Mouse (Mus musculus): ENCODE data around the gene Arhgap28. TPM values are rescaled to one million over a fixed set of nuclear protein-coding genes. Genes with fewer than 3 reads are reported as not detected.
"Not testable (repeated sequence)": the region's sequence is repeated elsewhere in the genome, so short reads cannot be mapped to it uniquely, and the experiment has no call there.

The Arhgap28 gene
- total RNA-seq, 4 experiments from 2014 or later: 0.34 to 0.73 (median 0.61) TPM

DNA sequence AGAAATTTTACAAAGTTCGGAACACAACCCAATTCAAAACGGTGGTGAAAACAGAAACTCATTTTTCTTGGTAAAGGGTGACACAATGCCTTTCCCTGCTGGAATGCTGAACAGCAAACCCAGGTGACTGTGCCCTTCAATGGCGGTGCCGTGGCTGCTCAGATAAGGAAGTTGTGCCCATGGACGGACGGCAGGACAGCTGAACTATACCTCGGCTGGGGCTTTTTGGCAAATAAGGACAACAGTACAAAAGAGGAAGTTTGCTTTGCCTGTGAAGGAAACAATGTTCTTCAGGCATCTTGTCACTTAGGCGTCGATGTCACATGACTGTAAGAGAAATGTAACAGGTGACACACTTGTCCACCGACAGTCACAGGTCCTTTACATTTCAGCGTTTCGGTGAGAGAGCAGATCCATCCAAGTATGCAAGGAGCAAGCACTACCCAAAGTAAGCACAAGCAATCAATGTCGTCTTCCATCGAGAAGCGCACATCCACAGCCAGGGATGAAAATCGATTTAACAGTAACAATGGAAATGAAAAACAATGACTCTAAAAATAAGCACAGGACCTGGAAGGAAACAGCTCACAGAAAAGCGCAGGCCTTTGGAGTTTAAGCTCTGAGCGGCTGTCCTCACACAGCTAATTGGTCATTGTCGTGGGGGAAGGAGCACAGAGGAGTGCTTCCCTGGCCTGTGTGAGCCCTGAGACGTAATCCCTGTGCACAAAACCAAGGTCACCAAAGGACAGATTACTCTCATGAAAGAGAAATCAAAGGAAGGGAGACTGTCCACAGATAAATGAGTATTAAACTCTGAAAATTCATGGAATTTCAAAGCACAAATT, 114.2 kb downstream of the Arhgap28 start:
- no peak for DNase-seq (ENCODE audit: low spot score in 2 of 2)

DNA sequence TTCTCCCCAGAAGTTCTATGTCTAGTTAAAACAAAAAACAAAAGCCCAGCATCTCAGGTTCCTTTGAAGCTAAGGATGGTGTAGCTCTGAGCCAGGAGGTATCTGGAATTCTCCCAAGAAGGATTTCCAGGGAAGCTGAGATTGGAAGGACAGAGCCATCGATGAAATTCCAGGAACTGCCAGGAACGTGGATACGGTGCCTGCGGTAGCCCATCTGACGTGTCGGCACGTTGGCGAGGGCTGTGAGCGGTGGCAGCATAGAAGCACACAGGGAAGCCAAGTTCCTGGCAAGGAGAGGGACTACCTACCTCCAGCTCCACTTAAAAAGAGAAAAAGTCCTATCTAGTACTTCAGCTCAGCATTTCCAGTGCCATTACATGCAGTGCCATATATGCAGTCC, 115.8 kb downstream of the Arhgap28 start:
- DNase-seq (ENCODE audit: low spot score in 2 of 2): no peak

DNA sequence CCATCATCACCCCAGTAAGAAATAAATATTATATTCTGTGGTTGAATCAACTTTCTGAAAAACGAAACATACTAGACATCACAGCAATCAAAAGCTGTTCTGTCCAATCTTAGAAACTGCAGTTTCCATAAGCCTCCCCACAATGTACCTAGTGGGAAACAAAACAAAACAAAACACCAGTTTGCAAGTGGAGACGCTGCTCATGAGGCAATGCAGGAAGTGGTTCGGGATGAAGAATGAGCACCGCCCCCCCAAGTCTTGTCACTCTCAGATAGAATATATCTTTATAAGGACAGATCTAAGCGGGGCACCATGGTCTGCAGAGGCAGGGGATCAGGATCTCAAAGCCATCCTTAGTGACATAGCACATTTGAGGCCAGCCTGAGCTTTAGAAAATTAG, 117.6 kb downstream of the Arhgap28 start:
- no peak for DNase-seq (ENCODE audit: low spot score in 2 of 2)

DNA sequence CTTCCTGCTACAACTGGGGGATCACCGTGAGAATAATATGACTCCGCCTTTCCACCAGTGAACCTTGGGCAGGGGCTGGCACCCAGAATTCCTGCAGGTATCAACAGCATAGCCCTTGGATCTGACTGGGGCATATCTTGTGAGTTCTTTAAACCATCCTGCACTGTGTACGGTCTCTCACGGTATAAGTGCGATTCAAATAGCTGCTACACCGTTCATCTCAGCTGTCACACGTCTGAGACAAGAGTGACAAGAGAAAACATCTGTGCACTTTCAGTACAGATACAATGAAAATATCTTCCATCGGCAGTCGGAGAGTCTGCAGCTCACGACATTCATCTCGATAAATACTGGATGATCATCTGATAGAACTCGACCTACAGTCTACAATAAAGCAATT, 126.3 kb downstream of the Arhgap28 start:
- DNase-seq (ENCODE audit: low spot score in 2 of 2): no peak

DNA sequence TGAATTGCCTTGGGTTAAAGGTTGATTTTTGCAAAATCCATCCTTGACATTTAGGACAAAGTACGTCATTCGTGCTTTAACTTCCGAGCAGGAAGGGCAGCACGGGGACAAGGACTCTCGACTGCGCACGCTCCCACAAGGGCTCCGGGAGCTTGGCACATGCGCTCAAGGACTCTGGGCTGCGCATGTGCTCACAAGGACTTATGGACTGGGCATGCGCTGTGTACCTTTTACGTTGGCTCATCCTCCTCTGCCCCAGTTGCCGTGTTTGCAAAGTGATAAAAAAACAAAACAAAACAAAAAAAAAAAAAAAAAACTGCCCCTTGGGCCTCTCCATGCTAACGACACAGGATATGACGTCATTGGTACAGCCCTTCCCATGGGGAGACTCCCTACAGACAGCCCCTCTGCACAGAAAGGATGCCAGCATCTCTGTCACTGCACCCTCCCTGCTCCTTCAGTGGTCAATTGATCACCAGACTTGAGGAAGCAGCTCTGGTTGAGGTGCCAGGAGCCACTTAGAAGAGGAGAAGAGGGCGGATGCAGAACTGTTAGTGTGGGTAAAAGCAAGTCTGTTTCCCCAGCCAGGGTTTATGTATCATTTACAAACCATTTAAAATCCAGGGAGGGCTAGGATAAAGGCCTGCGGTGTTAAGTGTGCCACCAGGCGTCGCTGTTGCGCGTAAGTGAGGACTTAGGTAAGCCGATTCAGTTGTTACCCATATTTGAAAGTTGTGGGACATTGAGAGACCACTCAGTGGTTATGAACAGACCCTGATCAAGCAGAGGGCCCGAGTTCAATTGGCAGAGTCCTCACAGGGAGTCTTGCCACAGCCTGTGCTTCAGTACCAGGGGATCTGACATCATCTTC, 134.0 kb downstream of the Arhgap28 start:
- DNase-seq (ENCODE audit: low spot score in 2 of 2): peak; percentile 22 to 70

DNA sequence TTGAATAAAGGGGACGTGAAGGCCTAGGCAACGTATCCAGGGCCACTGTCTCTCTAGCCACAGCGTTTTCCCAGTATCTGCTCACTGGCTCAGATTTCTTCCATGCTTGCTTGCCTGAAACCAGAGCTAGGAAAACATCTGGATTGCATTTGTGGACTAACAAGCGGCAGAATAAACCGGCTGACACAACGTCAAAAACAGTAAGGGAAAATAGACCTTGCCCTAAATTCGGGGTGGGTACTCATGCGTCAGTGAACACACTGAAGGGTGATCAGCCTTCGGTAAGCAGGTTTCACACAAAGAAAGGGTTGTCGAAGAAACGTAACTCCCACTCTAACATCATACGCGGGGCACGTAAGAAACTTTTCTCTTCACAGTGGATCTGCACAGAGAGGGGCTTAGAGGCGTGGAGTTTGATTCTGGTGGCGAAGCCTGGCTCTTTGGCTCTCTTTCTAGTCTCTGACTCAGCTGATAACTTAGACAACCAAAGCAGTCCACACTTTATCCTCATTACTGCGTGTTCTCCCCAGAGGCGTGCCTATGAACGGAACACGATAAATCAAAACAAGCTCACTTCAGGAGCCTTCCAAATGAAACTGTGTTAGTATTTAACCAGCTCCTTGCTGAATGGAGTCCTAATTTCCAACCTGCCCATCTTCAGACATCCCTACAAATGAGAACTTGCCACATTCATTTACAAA, 137.2 kb downstream of the Arhgap28 start:
- DNase-seq (ENCODE audit: low spot score in 2 of 2): no peak

DNA sequence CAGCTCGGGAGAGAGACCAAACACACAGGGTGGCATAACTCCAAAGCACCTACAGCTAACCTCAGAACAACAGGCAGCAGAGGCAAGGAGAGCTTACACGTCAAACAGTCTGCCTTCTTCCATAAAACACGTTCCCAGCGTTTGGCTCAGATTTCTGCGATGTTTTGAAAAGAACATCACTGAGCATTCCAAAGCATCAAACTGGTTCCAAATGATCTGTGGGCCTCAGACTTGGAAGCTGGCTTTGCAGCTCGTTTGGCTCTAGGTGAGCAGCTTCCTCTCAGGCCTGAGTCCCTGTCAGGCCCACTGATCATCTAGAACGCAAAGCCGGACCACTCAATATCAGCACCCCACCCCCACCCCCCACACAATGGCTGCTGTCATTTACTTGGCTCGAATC, 137.9 kb downstream of the Arhgap28 start:
- no peak for DNase-seq (ENCODE audit: low spot score in 2 of 2)

DNA sequence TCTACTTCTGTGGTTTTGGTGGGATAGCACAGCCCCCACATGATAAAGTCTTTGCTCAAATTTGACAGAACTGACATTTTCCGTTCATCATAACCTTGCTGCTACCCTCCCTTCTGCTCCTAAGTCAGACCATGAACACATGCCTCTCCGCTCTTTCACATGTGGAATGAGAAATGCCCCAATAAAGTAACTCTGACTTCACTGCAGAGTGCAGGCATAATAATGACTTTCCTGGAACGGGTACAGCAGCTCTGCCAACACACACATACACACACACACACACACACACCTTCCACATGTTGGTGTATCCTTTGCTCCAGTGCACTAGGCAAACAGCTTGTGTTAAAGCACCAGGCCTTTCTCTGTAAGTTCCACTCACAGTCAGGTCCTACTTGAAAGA, 139.0 kb downstream of the Arhgap28 start:
- DNase-seq (ENCODE audit: low spot score in 2 of 2): no peak

DNA sequence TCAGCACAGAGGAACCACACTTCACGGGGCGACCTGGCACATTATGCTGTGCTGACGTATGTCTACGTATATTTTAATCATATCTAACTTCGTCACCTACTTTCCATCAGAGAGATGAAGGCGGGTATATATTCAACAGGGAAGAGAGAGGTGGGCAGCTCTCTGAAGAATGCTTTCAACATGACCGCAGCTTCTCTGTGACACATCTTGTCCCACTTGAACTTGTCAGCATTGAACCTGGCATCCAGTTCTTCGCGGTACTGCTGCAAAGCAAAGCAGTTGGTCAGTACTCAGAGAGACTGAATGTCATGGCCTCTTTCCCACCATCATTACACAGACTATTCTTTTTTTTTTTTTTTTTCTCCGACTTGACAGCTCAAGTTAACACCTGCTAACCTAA, 139.6 kb downstream of the Arhgap28 start:
- DNase-seq (ENCODE audit: low spot score in 2 of 2): no peak

DNA sequence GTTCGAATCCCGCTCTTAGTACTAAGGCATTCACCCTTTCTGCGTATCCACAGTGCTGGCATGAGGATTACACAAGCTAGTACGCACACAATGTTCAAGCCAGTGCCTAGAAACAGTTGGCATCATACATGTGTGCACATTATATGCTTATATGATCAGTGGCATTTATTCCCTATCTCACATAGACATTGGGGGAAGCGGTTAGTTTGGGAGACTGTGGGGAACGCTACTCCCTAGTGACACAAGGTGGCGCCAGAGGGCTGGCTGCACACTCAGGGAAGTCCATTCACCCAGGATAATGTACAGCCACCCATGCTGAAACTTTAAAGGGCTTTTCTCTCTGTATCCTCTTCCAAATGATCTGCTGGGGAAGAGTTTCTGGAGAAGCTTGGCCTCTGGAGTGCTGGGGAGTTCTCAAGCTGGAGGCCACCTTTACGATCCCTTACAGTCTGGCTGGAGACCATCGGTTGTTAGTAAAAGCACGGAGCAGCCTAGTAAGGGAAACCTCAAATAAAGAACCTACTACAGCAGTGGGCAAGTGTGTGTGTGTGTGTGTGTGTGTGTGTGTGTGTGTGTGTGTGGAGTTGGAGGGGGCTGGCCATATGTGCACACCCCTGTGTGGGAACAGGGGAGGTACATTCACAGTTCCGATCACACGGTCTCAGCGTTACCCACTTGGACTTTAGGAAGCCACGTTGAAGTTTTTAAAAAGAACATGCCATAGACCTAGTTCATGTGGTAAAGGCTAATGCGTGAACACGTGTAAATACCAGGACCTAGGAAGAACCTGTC, 142.0 kb downstream of the Arhgap28 start:
- DNase-seq (ENCODE audit: low spot score in 2 of 2): peak; percentile 17 to 75

DNA sequence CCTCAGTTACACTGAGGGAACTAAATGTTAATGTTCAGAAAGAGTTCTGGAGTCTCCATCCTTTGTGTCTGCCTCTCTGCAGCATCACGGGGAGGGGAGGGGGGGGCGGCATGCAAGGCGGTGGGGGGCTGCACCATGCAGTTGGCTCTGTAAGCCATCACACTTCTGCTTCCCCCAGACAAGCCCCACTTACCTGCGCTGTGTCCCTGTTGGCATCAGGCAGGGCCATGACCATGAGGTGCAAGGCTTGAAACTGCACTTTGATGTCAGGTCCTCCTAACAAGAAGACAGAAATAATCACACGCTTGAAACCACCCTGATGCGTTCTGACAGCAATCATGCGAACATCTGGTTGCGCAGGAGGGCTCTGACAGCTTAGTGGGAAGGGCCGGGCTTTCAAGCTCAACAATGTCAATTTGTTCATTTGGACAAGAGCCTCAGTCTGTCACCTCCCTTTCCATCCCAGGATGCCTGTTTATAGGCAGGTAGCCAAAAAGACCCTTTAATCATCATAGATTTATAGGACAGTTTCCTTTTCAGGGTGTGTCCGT, 142.8 kb downstream of the Arhgap28 start:
- DNase-seq (ENCODE audit: low spot score in 2 of 2): no peak

DNA sequence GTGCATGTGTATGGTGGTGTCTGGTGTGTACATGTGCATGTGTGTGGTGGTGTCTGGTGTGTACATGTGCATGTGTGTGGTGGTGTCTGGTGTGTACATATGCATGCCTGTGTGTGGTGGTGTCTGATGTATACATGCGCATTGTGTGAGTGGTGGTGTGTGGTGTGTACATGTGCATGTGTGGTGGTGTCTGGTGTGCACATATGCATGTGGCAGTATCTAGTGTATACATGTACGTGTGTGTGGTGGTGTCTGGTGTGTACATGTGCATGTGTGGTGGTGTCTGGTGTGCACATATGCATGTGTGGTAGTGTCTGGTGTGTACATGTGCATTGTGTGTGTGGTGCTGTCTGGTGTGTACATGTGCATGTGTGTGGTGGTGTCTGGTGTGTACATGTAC, 162.4 kb downstream of the Arhgap28 start:
- DNase-seq (ENCODE audit: low spot score in 2 of 2): not testable (repeated sequence)

DNA sequence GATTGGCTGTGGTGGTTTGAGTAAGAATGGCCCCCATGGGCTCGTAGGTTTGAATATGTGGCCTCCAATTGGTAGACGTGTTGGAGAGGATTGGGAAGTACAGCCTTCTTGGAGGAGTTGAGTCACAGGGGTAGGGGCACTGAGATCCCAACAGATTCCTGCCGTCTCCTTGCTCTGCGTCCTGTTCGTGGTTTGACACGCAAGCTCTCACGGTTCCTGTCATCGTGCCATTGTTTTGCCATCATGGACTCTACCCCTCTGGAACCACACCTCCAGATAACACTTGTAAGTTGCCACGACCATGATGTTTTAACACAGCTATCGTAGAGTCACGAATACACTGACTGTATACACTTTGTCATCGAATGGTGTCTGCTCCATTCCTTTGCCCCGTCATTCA, 165.0 kb downstream of the Arhgap28 start:
- no peak for DNase-seq (ENCODE audit: low spot score in 2 of 2)

DNA sequence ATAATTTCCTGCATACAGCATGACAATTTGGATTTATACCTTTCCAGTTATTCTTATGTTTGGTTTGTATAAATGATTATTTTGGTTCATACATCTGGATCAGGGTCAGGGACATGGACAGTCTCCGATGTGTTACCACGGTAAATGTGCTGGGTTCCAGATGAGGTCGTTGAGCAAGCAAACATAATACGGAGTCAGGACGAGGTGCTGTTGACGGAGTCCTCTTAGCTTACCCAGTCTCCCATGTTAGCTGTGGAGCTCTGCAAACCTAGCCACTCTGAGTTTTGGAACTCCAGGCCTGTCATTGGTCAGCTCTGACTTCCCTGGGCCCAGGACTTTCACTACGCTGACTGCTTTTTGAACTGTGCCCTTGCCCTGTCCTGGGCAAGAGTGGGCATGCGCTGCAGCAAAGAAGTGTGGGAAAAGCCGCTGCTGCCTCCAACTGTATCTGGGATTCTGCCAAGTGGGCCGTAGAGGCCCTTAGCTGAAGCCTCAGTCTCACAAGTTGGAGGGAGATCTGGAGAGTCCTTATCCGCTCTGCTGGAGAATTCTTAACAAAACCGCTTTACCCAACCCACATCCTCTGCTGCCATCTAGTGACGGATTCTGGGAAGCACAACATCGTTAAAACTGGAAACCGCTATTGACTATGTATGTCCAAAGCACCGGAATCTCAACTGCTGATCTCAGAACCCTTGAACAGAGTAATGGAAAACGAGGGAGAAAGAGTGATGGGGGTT, 166.4 kb downstream of the Arhgap28 start:
- peak; percentile 49 to 78 for DNase-seq (ENCODE audit: low spot score in 2 of 2)

DNA sequence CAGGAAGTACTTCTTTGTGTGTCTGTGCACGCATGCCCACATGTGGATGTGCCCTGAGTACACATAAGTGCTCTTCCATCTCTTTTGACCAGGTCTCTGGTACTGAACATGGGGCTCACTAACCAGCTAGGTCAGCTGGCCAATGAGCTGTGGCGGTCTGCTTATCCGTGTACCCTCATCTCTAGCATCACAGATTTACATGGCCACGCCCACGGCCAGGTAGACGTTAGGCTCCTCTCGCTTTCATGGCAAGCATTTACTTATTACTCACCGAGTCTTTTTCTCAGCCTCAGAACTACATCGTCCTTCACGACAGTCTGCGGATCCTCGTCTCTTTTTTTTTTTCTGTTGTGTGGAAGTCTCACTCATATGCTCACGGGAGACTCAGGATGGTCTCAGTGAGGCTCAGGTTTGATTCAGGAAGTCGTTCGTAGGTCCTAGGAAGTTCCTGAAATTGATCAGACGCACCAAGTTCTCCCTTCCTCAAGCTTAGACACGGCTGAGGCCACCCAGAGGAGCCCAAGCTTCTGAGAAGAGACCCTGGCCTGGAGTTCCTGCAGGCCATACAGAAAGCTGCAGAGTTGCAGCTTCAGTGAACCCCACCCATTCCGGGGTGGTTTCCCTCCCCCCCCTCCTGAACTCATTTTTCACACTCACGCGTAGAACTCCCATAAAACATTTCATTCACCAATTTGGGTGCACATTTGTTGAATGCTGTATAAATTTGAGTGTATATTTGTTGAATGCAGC, 167.6 kb downstream of the Arhgap28 start:
- no peak for DNase-seq (ENCODE audit: low spot score in 2 of 2)

DNA sequence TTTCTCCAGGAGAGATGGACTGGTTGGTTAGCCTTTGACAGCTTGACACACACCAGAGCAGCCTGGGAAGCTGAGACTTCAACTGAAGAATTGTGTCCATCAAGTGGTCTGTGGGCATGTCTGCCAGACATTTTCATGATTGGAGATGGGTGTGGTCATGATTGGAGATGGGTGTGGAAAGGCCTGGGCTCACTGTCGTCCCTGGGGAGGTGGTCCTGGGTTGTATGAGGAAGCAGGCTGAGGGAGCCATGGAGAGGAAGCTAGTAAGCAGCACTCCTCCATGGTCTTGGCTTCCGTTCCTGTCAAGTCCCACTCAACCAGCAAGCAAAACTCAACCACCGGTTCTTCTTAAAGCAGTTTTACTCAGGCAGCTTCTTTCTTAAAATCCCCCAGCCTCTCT, 176.5 kb downstream of the Arhgap28 start:
- DNase-seq (ENCODE audit: low spot score in 2 of 2): no peak

DNA sequence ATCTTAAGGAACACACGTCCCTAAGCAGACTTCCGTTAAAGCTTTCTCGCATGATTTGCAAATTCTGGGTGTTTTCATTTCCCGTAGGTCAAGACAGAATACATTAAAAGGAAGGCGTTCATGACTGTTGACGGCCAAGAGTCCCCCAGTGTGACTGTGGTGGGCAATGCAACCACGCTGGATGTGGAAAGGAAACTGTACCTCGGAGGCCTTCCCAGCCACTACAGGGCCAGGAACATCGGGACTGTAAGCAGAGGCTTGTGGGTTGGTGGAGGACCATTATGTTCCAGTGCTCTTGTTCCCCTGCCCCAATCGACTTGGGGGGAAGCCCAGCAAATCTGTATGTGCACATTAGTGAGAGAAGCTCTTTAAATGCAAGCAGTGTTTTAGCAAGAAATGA, 187.0 kb downstream of the Arhgap28 start:
- no peak for DNase-seq (ENCODE audit: low spot score in 2 of 2)

DNA sequence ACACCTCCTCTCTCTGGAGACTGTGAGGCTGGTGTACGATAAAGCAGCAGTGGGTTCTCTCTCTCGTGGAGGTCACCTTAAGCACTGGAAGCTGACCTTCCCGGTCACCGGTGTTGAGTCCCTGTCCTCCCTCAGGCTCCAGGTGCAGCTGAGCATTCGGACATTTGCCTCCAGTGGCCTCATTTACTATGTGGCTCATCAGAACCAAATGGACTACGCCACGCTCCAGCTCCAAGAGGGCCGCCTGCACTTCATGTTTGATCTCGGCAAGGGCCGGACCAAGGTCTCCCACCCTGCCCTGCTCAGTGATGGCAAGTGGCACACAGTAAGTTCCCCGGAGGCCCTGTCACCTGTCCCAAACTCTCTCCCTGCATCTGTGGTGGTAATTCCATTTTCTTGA, 188.2 kb downstream of the Arhgap28 start:
- DNase-seq (ENCODE audit: low spot score in 2 of 2): no peak

DNA sequence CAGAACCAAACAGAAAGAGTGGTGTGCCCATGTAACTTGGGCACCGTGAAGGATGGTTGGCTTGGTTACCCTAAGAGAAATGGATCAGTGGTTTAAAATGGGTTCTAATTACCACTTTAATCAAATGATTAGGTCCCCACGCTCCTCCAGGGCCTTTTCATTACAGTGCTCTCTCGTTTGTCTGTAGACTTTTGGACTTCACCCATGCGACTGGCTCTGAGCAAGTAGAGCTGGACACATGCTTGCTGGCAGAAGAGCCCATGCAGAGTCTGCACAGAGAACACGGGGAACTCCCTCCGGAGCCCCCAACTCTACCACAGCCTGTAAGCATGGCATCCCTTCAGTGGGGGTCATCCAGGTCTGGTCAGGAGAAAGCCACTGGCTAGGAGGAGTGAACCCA, 190.3 kb downstream of the Arhgap28 start:
- no peak for DNase-seq (ENCODE audit: low spot score in 2 of 2)
